9 mouse cellular contexts compared by ENCODE assay signal in the genomic region with DNA sequence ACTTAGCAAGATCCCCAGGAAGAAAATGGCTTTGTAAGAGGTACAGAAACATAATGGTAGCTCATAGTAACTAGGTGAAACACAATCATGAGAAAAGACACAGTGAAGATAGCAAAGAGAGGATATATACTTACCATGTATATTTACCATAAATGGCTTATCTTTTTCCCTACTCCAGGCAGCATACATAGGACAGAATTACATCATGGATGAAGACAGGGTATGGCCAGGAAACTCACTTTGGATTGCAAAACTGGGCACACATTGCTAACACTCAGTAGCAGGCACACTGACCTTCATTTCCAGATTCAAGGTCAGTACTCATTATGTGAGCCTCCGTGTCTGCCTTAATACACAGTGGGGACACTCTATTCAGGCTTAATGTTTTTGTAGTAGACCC.
ATAC-seq and TF ChIP-seq lines count a peak whose summit lies in the region.
"Had no signal": no experiment of that assay in that cellular context is flagged by ENCODE, and none has a peak within 500 bp of the region (broad histone marks: within the 10 kb centered on the region; RNA-seq: fewer than 3 reads in every experiment).

No protein-coding gene starts in this region.

- no peak overlapping the region for H3K4me3 ChIP-seq in intestine, embryonic 15.5 days (replicated peaks)
- no peak overlapping the region for H3K4me3 ChIP-seq in intestine, postnatal 0 days (ENCODE audit: low read depth, low read length)
- H3K4me3 ChIP-seq in intestine, embryonic 16.5 days (ENCODE audit: low read length), result no peak overlapping the region
- H3K4me3 ChIP-seq in kidney, embryonic 14.5 days (ENCODE audit: low read length), result no peak overlapping the region

- TF ChIP-seq CTCF in intestine, postnatal 0 days (IDR thresholded peaks at IDR 0.05; ENCODE audit: low read depth), result no peak

- H3K27ac ChIP-seq in intestine, embryonic 15.5 days, result no peak overlapping the region
- no peak overlapping the region for H3K27ac ChIP-seq in intestine, postnatal 0 days (ENCODE audit: low read depth, low read length)
- no peak overlapping the region for H3K27ac ChIP-seq in intestine, embryonic 16.5 days (ENCODE audit: low read length)
- no peak overlapping the region for H3K27ac ChIP-seq in kidney, embryonic 14.5 days (ENCODE audit: low read depth, low read length)

- H3K9ac ChIP-seq in intestine, embryonic 15.5 days, result no peak overlapping the region
- H3K9ac ChIP-seq in intestine, postnatal 0 days (ENCODE audit: low read depth, low read length), result no peak overlapping the region
- H3K9ac ChIP-seq in intestine, embryonic 16.5 days (ENCODE audit: low read depth, low read length), result no peak overlapping the region
- H3K9ac ChIP-seq in kidney, embryonic 14.5 days (ENCODE audit: low read depth, low read length), result no peak overlapping the region

- no peaks in the 10 kb centered on the region for H3K4me1 ChIP-seq in intestine, embryonic 15.5 days (replicated peaks)
- H3K4me1 ChIP-seq in intestine, postnatal 0 days (replicated peaks; ENCODE audit: control insufficient read depth, insufficient read depth, low read length), result no peaks in the 10 kb centered on the region
- no peaks in the 10 kb centered on the region for H3K4me1 ChIP-seq in intestine, embryonic 16.5 days (ENCODE audit: control insufficient read depth, insufficient read depth, low read length)
- H3K4me1 ChIP-seq in kidney, embryonic 14.5 days (ENCODE audit: control insufficient read depth, insufficient read depth, low read length), result no peaks in the 10 kb centered on the region

- peak; percentile 51 for ATAC-seq in intestine, embryonic 15.5 days
- ATAC-seq in intestine, postnatal 0 days, result no peak
- peak; percentile 81 for ATAC-seq in intestine, embryonic 16.5 days
- no peak for ATAC-seq in kidney, embryonic 14.5 days (ENCODE audit: low FRiP score, low TSS enrichment)
- ATAC-seq: activated CD4-positive, CD25-positive, alpha-beta regulatory T cell, adult 4 months; CD4-positive, CD25-positive, alpha-beta regulatory T cell, adult 4 months; Patski had no signal

- no peaks in the 10 kb centered on the region for H3K9me3 ChIP-seq in intestine, embryonic 15.5 days
- no peaks in the 10 kb centered on the region for H3K9me3 ChIP-seq in intestine, postnatal 0 days (ENCODE audit: control insufficient read depth)
- no peaks in the 10 kb centered on the region for H3K9me3 ChIP-seq in intestine, embryonic 16.5 days (ENCODE audit: control insufficient read depth, low read length)
- H3K9me3 ChIP-seq in kidney, embryonic 14.5 days (ENCODE audit: control insufficient read depth, low read length), result no peaks in the 10 kb centered on the region
- H3K9me3 ChIP-seq: G1E had no signal

- no peaks in the 10 kb centered on the region for H3K36me3 ChIP-seq in intestine, embryonic 15.5 days
- H3K36me3 ChIP-seq in intestine, postnatal 0 days (ENCODE audit: control insufficient read depth, insufficient read depth), result no peaks in the 10 kb centered on the region
- H3K36me3 ChIP-seq in intestine, embryonic 16.5 days (ENCODE audit: control insufficient read depth, insufficient read depth, low read length), result no peaks in the 10 kb centered on the region
- H3K36me3 ChIP-seq in kidney, embryonic 14.5 days (ENCODE audit: control insufficient read depth, insufficient read depth, low read length), result no peaks in the 10 kb centered on the region
- H3K36me3 ChIP-seq: G1E had no signal

- H3K27me3 ChIP-seq in intestine, embryonic 15.5 days (replicated peaks), result no peaks in the 10 kb centered on the region
- H3K27me3 ChIP-seq in intestine, postnatal 0 days (replicated peaks; ENCODE audit: control insufficient read depth, insufficient read depth, low read length), result no peaks in the 10 kb centered on the region
- H3K27me3 ChIP-seq in intestine, embryonic 16.5 days (replicated peaks; ENCODE audit: control insufficient read depth, insufficient read depth, low read length), result no peaks in the 10 kb centered on the region
- H3K27me3 ChIP-seq in kidney, embryonic 14.5 days (ENCODE audit: control insufficient read depth, insufficient read depth, low read length), result no peaks in the 10 kb centered on the region
- H3K27me3 ChIP-seq: CH12.LX, Patski had no signal

- H3K4me2 ChIP-seq in intestine, embryonic 15.5 days (replicated peaks), result no peak overlapping the region
- H3K4me2 ChIP-seq in intestine, postnatal 0 days (replicated peaks; ENCODE audit: low read depth), result no peak overlapping the region
- no peak overlapping the region for H3K4me2 ChIP-seq in intestine, embryonic 16.5 days (ENCODE audit: low read depth, low read length)
- H3K4me2 ChIP-seq in kidney, embryonic 14.5 days (replicated peaks; ENCODE audit: low read depth, low read length), result no peak overlapping the region

- 92% methylated on average over 1 of the region's 1 CpGs for WGBS in intestine, embryonic 15.5 days
- WGBS in intestine, postnatal 0 days, result 84% methylated on average over 1 of the region's 1 CpGs
- WGBS in intestine, embryonic 16.5 days, result 76% methylated on average over 1 of the region's 1 CpGs
- 93% methylated on average over 1 of the region's 1 CpGs for WGBS in kidney, embryonic 14.5 days

Comparison
In these comparisons a context has a peak if more than half of its experiments do, and no peak if none do; other contexts are left out.
1. ATAC-seq: peak in intestine, embryonic 15.5 days (single experiment) and intestine, embryonic 16.5 days (single experiment); none in intestine, postnatal 0 days (single experiment) and kidney, embryonic 14.5 days (single experiment).